Mouse (Mus musculus) bone marrow macrophage, adult 2 months (primary cell): ENCODE results near the gene Dhtkd1. TPM values are rescaled to one million over a fixed set of nuclear protein-coding genes. Genes with fewer than 3 reads are reported as not detected.

Experiments used
- H3K27ac ChIP-seq: 2 replicates; pipeline ENCODE4 v1.5.1; 2012; ENCODE audit warnings: low read depth, low read length; ENCODE audit not compliant: insufficient read depth
- H3K4me1 ChIP-seq: 2 replicates; pipeline ENCODE4 v1.6.1; 2012; ENCODE audit warnings: low read length; ENCODE audit not compliant: control insufficient read depth, insufficient read depth
- H3K4me3 ChIP-seq: 2 replicates; pipeline ENCODE4 v1.5.1; 2012; ENCODE audit warnings: mild to moderate bottlenecking, low read length, moderate library complexity; ENCODE audit not compliant: insufficient read depth
- CTCF ChIP-seq: IDR thresholded peaks from 2 replicates; pipeline ENCODE4 v1.5.1; 2012; ENCODE audit warnings: low read depth, mild to moderate bottlenecking, low read length, moderate library complexity
- POLR2A ChIP-seq: IDR thresholded peaks from 2 replicates; pipeline ENCODE4 v1.6.1; 2012; ENCODE audit warnings: mild to moderate bottlenecking, low read depth, low read length, borderline replicate concordance
- polyA plus RNA-seq: library from polyadenylated mRNA; stranded (reverse); fragments of >200 nt; gene quantifications from 2 replicates; pipeline ENCODE4 v1.2.4, GENCODE M21; 2012; ENCODE audit not compliant: missing spikeins, insufficient read depth, insufficient read length

Gene Dhtkd1
- polyA plus RNA-seq, 1 experiment = 0.23 TPM

GRCm38 (mm10) chr2:5894843-5895570, 47.6 kb downstream of the Dhtkd1 start, which contains the start of gene Sec61a2:
Gene Sec61a2 (minus strand): TSS chr2:5895432.
- H3K27ac ChIP-seq = peak within 1 kb of the TSS; percentile 48

DNA sequence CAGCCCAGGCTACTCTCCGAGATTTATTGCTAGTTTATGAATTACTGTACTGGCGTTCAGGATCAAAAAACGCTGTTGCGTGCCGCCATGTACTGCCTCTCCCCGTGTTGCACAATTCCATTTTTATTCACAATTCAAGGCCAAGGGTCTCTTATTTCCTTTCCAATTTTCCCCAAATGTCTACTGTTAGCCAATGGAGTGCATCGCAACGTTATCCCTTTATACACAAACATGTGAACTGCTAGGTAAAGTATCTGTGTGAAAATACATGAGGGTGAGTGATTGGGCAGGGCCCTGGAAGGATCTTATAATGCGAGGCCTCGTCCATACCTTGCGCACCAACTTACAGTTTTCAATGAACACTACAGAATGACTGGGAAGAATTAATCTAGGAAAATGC, 48.3 kb downstream of the Dhtkd1 start:
- H3K4me1 ChIP-seq = peaks cover 4% of the 10 kb centered on the region; the same call in 1 of the 2 replicates
- peak overlapping the region; percentile 82 for H3K4me3 ChIP-seq
- no peak overlapping the region for H3K27ac ChIP-seq
- TF ChIP-seq CTCF (no peak), POLR2A (no peak)

More at GRCm38 (mm10) chr2:5894843-5895570, 47.6 kb downstream of the Dhtkd1 start, which contains the start of gene Sec61a2:
- peaks cover 4% of the 10 kb centered on the region; the same call in 1 of the 2 replicates for H3K4me1 ChIP-seq
- TF ChIP-seq POLR2A (peak; percentile 14; the same call in 1 of the 2 replicates), CTCF (no peak)
- peak within 1 kb of the TSS; percentile 82 for H3K4me3 ChIP-seq

- H3K27ac ChIP-seq = no peak overlapping the region
- TF ChIP-seq CTCF (no peak), POLR2A (no peak)
- no peak overlapping the region for H3K4me3 ChIP-seq
- peaks cover 3% of the 10 kb centered on the region; the same call in 1 of the 2 replicates for H3K4me1 ChIP-seq
Measured at GRCm38 (mm10) chr2:5889412-5889811, 53.2 kb downstream of the Dhtkd1 start.

DNA sequence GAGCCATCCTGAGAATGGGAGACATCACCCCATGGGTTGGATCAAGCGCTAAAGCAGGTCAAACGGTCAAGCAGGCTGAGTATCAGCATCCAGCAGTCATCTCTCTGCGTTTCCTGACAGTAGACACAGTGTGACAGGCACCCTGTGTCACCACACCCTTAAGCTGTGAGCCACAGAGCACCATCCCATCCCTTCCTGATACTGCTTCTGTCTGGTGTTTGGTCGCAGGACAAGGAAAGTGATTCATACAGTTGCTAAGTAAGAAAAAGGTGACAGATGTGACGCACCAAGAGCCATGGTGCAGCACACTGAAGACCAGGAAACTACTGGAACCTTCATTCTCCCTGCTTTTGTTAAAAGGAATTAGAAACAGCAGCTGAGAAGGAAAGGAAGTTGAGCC, 53.7 kb downstream of the Dhtkd1 start:
- Histone ChIP-seq H3K4me3 (no peak overlapping the region), H3K4me1 (no peaks in the 10 kb centered on the region), H3K27ac (no peak overlapping the region)
- TF ChIP-seq CTCF (no peak), POLR2A (no peak)

- Histone ChIP-seq H3K4me1 (no peaks in the 10 kb centered on the region), H3K4me3 (no peak overlapping the region), H3K27ac (no peak overlapping the region)
- TF ChIP-seq CTCF (no peak), POLR2A (no peak)
Measured at GRCm38 (mm10) chr2:5877446-5877845, 65.1 kb downstream of the Dhtkd1 start.

DNA sequence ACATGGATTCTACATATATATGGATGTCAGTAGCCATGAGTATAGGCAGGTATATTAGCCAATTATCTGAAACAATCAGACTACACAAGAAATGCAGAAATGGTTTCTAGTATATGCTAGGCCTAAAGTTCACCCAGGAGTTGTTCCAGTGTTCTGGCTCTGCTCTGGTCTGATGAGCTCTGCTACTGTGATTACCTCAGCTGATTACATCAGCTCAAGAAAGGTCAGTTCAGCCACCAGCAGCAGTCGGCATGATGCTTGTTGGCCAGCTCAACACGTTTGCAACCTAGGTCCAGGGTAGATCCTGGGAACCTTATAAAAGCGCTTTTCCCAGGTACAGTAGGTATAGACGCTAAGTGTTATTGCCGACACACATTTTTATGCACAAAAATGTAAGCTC, 72.8 kb downstream of the Dhtkd1 start:
- TF ChIP-seq POLR2A (no peak), CTCF (no peak)
- Histone ChIP-seq H3K27ac (no peak overlapping the region), H3K4me1 (no peaks in the 10 kb centered on the region)

GRCm38 (mm10) chr2:5867681-5868080, 74.9 kb downstream of the Dhtkd1 start:
- no peaks in the 10 kb centered on the region for H3K4me1 ChIP-seq
- TF ChIP-seq POLR2A = no peak
- TF ChIP-seq CTCF = no peak
- no peak overlapping the region for H3K27ac ChIP-seq
- no peak overlapping the region for H3K4me3 ChIP-seq

More for the DNA sequence above, 72.8 kb downstream of the Dhtkd1 start:
- no peak overlapping the region for H3K4me3 ChIP-seq

GRCm38 (mm10) chr2:5862834-5863233, 79.8 kb downstream of the Dhtkd1 start, which contains the start of gene Gm13199:
Gene Gm13199 (minus strand): TSS chr2:5862934.
- H3K27ac ChIP-seq = no peak within 1 kb of the TSS
- TF ChIP-seq CTCF (no peak), POLR2A (no peak)
- no peak within 1 kb of the TSS for H3K4me3 ChIP-seq
- no peaks in the 10 kb centered on the region for H3K4me1 ChIP-seq

DNA sequence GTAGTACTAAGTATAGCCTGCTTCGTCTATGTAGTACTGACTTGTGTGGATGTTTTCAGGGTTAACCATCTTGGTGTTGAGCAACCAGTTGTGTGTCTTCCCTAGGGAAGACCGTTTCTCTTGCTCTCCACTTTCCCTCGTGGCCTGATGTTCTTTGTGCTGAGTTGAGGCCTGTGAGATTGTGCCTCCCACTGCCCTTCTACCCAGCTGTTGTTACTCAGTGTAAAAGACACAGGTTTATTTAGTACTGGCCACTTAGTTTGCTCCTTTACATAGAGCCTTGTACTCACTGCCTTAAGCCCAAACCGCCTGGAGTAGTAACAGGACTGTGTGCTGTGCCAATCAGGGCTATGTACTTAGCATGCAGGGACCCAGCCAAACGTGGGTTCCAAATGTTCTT, 90.7 kb downstream of the Dhtkd1 start:
- Histone ChIP-seq H3K4me1 (peaks cover under 1% of the 10 kb centered on the region; the same call in 1 of the 2 replicates), H3K4me3 (no peak overlapping the region), H3K27ac (no peak overlapping the region)
- TF ChIP-seq POLR2A (no peak), CTCF (no peak)

GRCm38 (mm10) chr2:5851116-5851515, 91.5 kb downstream of the Dhtkd1 start:
- Histone ChIP-seq H3K4me3 (no peak overlapping the region), H3K27ac (no peak overlapping the region), H3K4me1 (peaks cover 6% of the 10 kb centered on the region)
- TF ChIP-seq CTCF (no peak), POLR2A (no peak)

Other genes with a start within 250 kb of the Dhtkd1 start
- 56.2 and 62.0 TPM in 2 replicates for gene Camk1d, start 228.3 kb downstream of the Dhtkd1 start, polyA plus RNA-seq
- gene Nudt5, start 97.8 kb downstream of the Dhtkd1 start, polyA plus RNA-seq = 22.9 and 23.1 TPM in 2 replicates
- 102 and 103 TPM in 2 replicates for gene Cdc123, start 97.6 kb downstream of the Dhtkd1 start, polyA plus RNA-seq
- gene Gm13199, start 79.9 kb downstream of the Dhtkd1 start, polyA plus RNA-seq = 1.2 and 2.2 TPM in 2 replicates
- gene Sec61a2, start 47.4 kb downstream of the Dhtkd1 start, polyA plus RNA-seq = 20.8 and 24.5 TPM in 2 replicates
- gene Upf2, start 8.7 kb upstream of the Dhtkd1 start, polyA plus RNA-seq = 19.6 and 22.4 TPM in 2 replicates
- not detected in 2 replicates for gene Proser2, start 187.4 kb upstream of the Dhtkd1 start, polyA plus RNA-seq